Mouse (Mus musculus): ENCODE data around the gene Zfp663.
A peak's percentile ranks its signal among the peaks of the same experiment; 100 is the strongest.

Zfp663 gene

GRCm38 (mm10) chr2:165319503-165319902 lies 49.0 kb downstream of the Zfp663 start:
- no peak for DNase-seq

GRCm38 (mm10) chr2:165318941-165319340 lies 49.6 kb downstream of the Zfp663 start:
- DNase-seq: no peak

GRCm38 (mm10) chr2:165317621-165318263 lies 50.8 kb downstream of the Zfp663 start:
- DNase-seq: no peak

- DNase-seq: peak; percentile 65
These were observed 51.6 kb downstream of the Zfp663 start for GRCm38 (mm10) chr2:165316837-165317473.

- DNase-seq: no peak
These were observed 52.3 kb downstream of the Zfp663 start for GRCm38 (mm10) chr2:165316204-165316603.

GRCm38 (mm10) chr2:165314197-165314596 lies 54.3 kb downstream of the Zfp663 start:
- DNase-seq: peak; percentile 61

- no peak for DNase-seq
These were observed 56.1 kb downstream of the Zfp663 start for GRCm38 (mm10) chr2:165312381-165312780.

GRCm38 (mm10) chr2:165311577-165311976 lies 57.0 kb downstream of the Zfp663 start:
- no peak for DNase-seq

- no peak for DNase-seq
These were observed 57.6 kb downstream of the Zfp663 start for GRCm38 (mm10) chr2:165310818-165311425.

GRCm38 (mm10) chr2:165307801-165308200 lies 60.7 kb downstream of the Zfp663 start:
- peak; percentile 63 for DNase-seq

- DNase-seq: no peak
These were observed 63.1 kb downstream of the Zfp663 start for GRCm38 (mm10) chr2:165305438-165305837.

- no peak for DNase-seq
These were observed 63.7 kb downstream of the Zfp663 start for GRCm38 (mm10) chr2:165304819-165305218.

GRCm38 (mm10) chr2:165303354-165304012 lies 65.0 kb downstream of the Zfp663 start:
- no peak for DNase-seq

GRCm38 (mm10) chr2:165301409-165301808 lies 67.1 kb downstream of the Zfp663 start:
- no peak for DNase-seq

Measured in kidney, adult 9 months (tissue).